Mouse (Mus musculus): ENCODE measurements at regions not wholly inside any gene's neighbourhood (a gene's known extent, or its start where the extent isn't known, plus 50 kb on each side); places are given as distances from the start of the nearest gene placed in this dataset.

- no peak for TF ChIP-seq POLR2A (IDR thresholded peaks at IDR 0.05; ENCODE audit: control insufficient read depth, extremely low read depth, insufficient read depth, low read length, poor library complexity)
- no peak for TF ChIP-seq CTCF (IDR thresholded peaks at IDR 0.05; ENCODE audit: borderline replicate concordance, control insufficient read depth, extremely low read depth, insufficient read depth, low read length, poor library complexity)
Measured at GRCm38 (mm10) chr11:117574721-117575120, 79.4 kb upstream of the Tnrc6c start.

Data from thymus, adult 2 months (tissue).